Mouse (Mus musculus): Measurements from ENCODE around the gene Acox1. TPM values are rescaled to one million over a fixed set of nuclear protein-coding genes. Genes with fewer than 3 reads are reported as not detected.

Gene Acox1
- 15.4 TPM for polyA plus RNA-seq (2015; fragmentation: Illumina TruSeq; extraction: RNeasy Lipid Tissue Mini Kit (QIAGEN cat#74804); ENCODE audit: insufficient read depth, low read depth, low replicate concordance)

GRCm38 (mm10) chr11:116198639-116199531 is at the start of gene Acox1, which contains the start of gene Ten1:
Acox1 (minus strand) TSS chr11:116199045.
Ten1 (plus strand) TSS chr11:116198855.

GRCm38 (mm10) chr11:116237742-116238395 is 39.0 kb upstream of the Acox1 start, which contains the start of gene Evpl:
Evpl (minus strand) TSS chr11:116238077.

GRCm38 (mm10) chr11:116167884-116168439 is 30.9 kb downstream of the Acox1 start, which contains the start of gene Fbf1:
Fbf1 (minus strand) TSS chr11:116168166.

GRCm38 (mm10) chr11:116138468-116139138 is 60.2 kb downstream of the Acox1 start, which contains the start of gene Mrpl38:
Mrpl38 (minus strand) TSS chr11:116138868.

GRCm38 (mm10) chr11:116130488-116131205 is 68.2 kb downstream of the Acox1 start, which contains the start of gene Trim65:
Trim65 (minus strand) TSS chr11:116131128.

GRCm38 (mm10) chr11:116127156-116127980 is 71.5 kb downstream of the Acox1 start, which contains the start of gene Trim47:
Trim47 (minus strand) TSS chr11:116127210.

Other genes with a start within 250 kb of the Acox1 start
- 8.1 TPM for gene Itgb4, start 224.3 kb downstream of the Acox1 start, polyA plus RNA-seq (2015; fragmentation: Illumina TruSeq; extraction: RNeasy Lipid Tissue Mini Kit (QIAGEN cat#74804); ENCODE audit: insufficient read depth, low read depth, low replicate concordance)
- gene Galk1, start 186.3 kb downstream of the Acox1 start, polyA plus RNA-seq (2015; fragmentation: Illumina TruSeq; extraction: RNeasy Lipid Tissue Mini Kit (QIAGEN cat#74804); ENCODE audit: insufficient read depth, low read depth, low replicate concordance) = 11.8 TPM
- gene H3f3b, start 171.1 kb downstream of the Acox1 start, polyA plus RNA-seq (2015; fragmentation: Illumina TruSeq; extraction: RNeasy Lipid Tissue Mini Kit (QIAGEN cat#74804); ENCODE audit: insufficient read depth, low read depth, low replicate concordance) = 85.3 TPM
- gene Unk, start 168.7 kb downstream of the Acox1 start, polyA plus RNA-seq (2015; fragmentation: Illumina TruSeq; extraction: RNeasy Lipid Tissue Mini Kit (QIAGEN cat#74804); ENCODE audit: insufficient read depth, low read depth, low replicate concordance) = 5.1 TPM
- 2.5 TPM for gene Unc13d, start 121.1 kb downstream of the Acox1 start, polyA plus RNA-seq (2015; fragmentation: Illumina TruSeq; extraction: RNeasy Lipid Tissue Mini Kit (QIAGEN cat#74804); ENCODE audit: insufficient read depth, low read depth, low replicate concordance)
- 26.2 TPM for gene Wbp2, start 112.0 kb downstream of the Acox1 start, polyA plus RNA-seq (2015; fragmentation: Illumina TruSeq; extraction: RNeasy Lipid Tissue Mini Kit (QIAGEN cat#74804); ENCODE audit: insufficient read depth, low read depth, low replicate concordance)
- 14.4 TPM for gene Trim47, start 71.8 kb downstream of the Acox1 start, polyA plus RNA-seq (2015; fragmentation: Illumina TruSeq; extraction: RNeasy Lipid Tissue Mini Kit (QIAGEN cat#74804); ENCODE audit: insufficient read depth, low read depth, low replicate concordance)
- gene Trim65, start 67.9 kb downstream of the Acox1 start, polyA plus RNA-seq (2015; fragmentation: Illumina TruSeq; extraction: RNeasy Lipid Tissue Mini Kit (QIAGEN cat#74804); ENCODE audit: insufficient read depth, low read depth, low replicate concordance) = 2.2 TPM
- gene Mrpl38, start 60.2 kb downstream of the Acox1 start, polyA plus RNA-seq (2015; fragmentation: Illumina TruSeq; extraction: RNeasy Lipid Tissue Mini Kit (QIAGEN cat#74804); ENCODE audit: insufficient read depth, low read depth, low replicate concordance) = 14.6 TPM
- 8.8 TPM for gene Fbf1, start 30.9 kb downstream of the Acox1 start, polyA plus RNA-seq (2015; fragmentation: Illumina TruSeq; extraction: RNeasy Lipid Tissue Mini Kit (QIAGEN cat#74804); ENCODE audit: insufficient read depth, low read depth, low replicate concordance)
- 7.9 TPM for gene Ten1, start 190 bp downstream of the Acox1 start, polyA plus RNA-seq (2015; fragmentation: Illumina TruSeq; extraction: RNeasy Lipid Tissue Mini Kit (QIAGEN cat#74804); ENCODE audit: insufficient read depth, low read depth, low replicate concordance)
- gene Evpl, start 39.0 kb upstream of the Acox1 start, polyA plus RNA-seq (2015; fragmentation: Illumina TruSeq; extraction: RNeasy Lipid Tissue Mini Kit (QIAGEN cat#74804); ENCODE audit: insufficient read depth, low read depth, low replicate concordance) = 1.1 TPM
- 30.8 TPM for gene Srp68, start 75.2 kb upstream of the Acox1 start, polyA plus RNA-seq (2015; fragmentation: Illumina TruSeq; extraction: RNeasy Lipid Tissue Mini Kit (QIAGEN cat#74804); ENCODE audit: insufficient read depth, low read depth, low replicate concordance)
- not detected for gene Galr2, start 81.9 kb upstream of the Acox1 start, polyA plus RNA-seq (2015; fragmentation: Illumina TruSeq; extraction: RNeasy Lipid Tissue Mini Kit (QIAGEN cat#74804); ENCODE audit: insufficient read depth, low read depth, low replicate concordance)
- 9.2 TPM for gene Exoc7, start 108.2 kb upstream of the Acox1 start, polyA plus RNA-seq (2015; fragmentation: Illumina TruSeq; extraction: RNeasy Lipid Tissue Mini Kit (QIAGEN cat#74804); ENCODE audit: insufficient read depth, low read depth, low replicate concordance)
- 1.4 TPM for gene Foxj1, start 136.4 kb upstream of the Acox1 start, polyA plus RNA-seq (2015; fragmentation: Illumina TruSeq; extraction: RNeasy Lipid Tissue Mini Kit (QIAGEN cat#74804); ENCODE audit: insufficient read depth, low read depth, low replicate concordance)
- gene Rnf157, start 214.0 kb upstream of the Acox1 start, polyA plus RNA-seq (2015; fragmentation: Illumina TruSeq; extraction: RNeasy Lipid Tissue Mini Kit (QIAGEN cat#74804); ENCODE audit: insufficient read depth, low read depth, low replicate concordance) = 1.6 TPM
- gene Ubald2, start 235.0 kb upstream of the Acox1 start, polyA plus RNA-seq (2015; fragmentation: Illumina TruSeq; extraction: RNeasy Lipid Tissue Mini Kit (QIAGEN cat#74804); ENCODE audit: insufficient read depth, low read depth, low replicate concordance) = 10.8 TPM

Data from pancreas, adult 10 weeks (tissue).